Mouse (Mus musculus): ENCODE measurements around the gene Gm20388. TPM values are rescaled to one million over a fixed set of nuclear protein-coding genes. Genes with fewer than 3 reads are reported as not detected.
A peak's percentile ranks its signal among the peaks of the same experiment; 100 is the strongest.

The Gm20388 gene
- polyA plus RNA-seq, 1 experiment, result 28.1 TPM

DNA sequence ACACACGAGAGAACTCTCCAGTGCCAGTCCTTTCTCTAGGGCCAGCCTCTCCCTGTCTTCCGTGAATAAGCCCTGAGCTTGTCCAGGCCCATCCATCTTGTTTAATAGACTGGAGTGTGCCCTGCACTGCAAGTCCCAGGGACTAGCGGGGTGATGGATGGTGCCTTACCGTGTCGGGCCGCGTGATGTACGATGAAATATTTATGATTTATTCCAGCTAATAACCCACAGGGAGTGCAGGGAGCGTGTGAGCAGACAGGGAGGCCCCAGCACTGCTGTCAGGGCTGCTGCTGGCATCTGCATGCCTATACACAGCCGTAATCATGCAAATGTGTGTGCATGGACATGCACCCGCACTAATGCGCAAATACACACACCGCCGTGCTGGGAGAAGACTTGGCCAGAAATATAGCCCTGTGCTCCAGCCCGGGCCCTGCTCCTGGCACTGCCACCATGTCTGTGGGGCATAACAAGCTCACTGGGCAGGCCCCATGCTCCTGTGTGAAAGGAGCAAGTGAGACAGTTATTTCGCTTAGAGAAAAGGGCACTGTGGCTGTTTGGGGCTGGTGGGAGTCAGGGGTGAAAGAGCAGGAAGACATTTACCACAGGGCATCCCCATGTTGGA is 2901.3 kb downstream of the Gm20388 start:
- Histone ChIP-seq H3K9me3 (replicated peaks; ENCODE audit: control insufficient read depth, insufficient read depth, low read length, poor library complexity, severe bottlenecking) (no peaks in the 10 kb centered on the region), H3K27ac (ENCODE audit: insufficient read depth, low read length) (no peak overlapping the region), H3K27me3 (ENCODE audit: control insufficient read depth, insufficient read depth, low read length, poor library complexity, severe bottlenecking) (no peaks in the 10 kb centered on the region), H3K4me3 (ENCODE audit: low read depth, low read length) (no peak overlapping the region), H3K9ac (ENCODE audit: low read depth, poor library complexity, severe bottlenecking) (no peak overlapping the region), H3K36me3 (ENCODE audit: control insufficient read depth, insufficient read depth, low read length, poor library complexity, severe bottlenecking) (no peaks in the 10 kb centered on the region), H3K4me1 (ENCODE audit: control insufficient read depth, insufficient read depth, low read length) (no peaks in the 10 kb centered on the region)
- TF ChIP-seq POLR2A (IDR thresholded peaks at IDR 0.05; ENCODE audit: insufficient read depth, low read length), result no peak
- TF ChIP-seq CTCF (IDR thresholded peaks at IDR 0.05; ENCODE audit: low read depth, low read length), result no peak
- no peak for TF ChIP-seq EP300 (IDR thresholded peaks at IDR 0.05; ENCODE audit: insufficient read depth, low read depth, low read length)

- Histone ChIP-seq H3K4me3 (ENCODE audit: low read depth, low read length) (no peak overlapping the region), H3K9me3 (replicated peaks; ENCODE audit: control insufficient read depth, insufficient read depth, low read length, poor library complexity, severe bottlenecking) (no peaks in the 10 kb centered on the region), H3K9ac (ENCODE audit: low read depth, poor library complexity, severe bottlenecking) (no peak overlapping the region), H3K27ac (ENCODE audit: insufficient read depth, low read length) (no peak overlapping the region), H3K4me1 (ENCODE audit: control insufficient read depth, insufficient read depth, low read length) (no peaks in the 10 kb centered on the region), H3K27me3 (ENCODE audit: control insufficient read depth, insufficient read depth, low read length, poor library complexity, severe bottlenecking) (no peaks in the 10 kb centered on the region), H3K36me3 (ENCODE audit: control insufficient read depth, insufficient read depth, low read length, poor library complexity, severe bottlenecking) (no peaks in the 10 kb centered on the region)
- TF ChIP-seq CTCF (IDR thresholded peaks at IDR 0.05; ENCODE audit: low read depth, low read length), result peak; percentile 50
- no peak for TF ChIP-seq POLR2A (IDR thresholded peaks at IDR 0.05; ENCODE audit: insufficient read depth, low read length)
- no peak for TF ChIP-seq EP300 (IDR thresholded peaks at IDR 0.05; ENCODE audit: insufficient read depth, low read depth, low read length)
Measured at GRCm38 (mm10) chr8:122812610-122813250, 2902.1 kb downstream of the Gm20388 start.

GRCm38 (mm10) chr8:122814608-122815007 is 2904.0 kb downstream of the Gm20388 start:
- Histone ChIP-seq H3K27ac (ENCODE audit: insufficient read depth, low read length) (no peak overlapping the region), H3K36me3 (ENCODE audit: control insufficient read depth, insufficient read depth, low read length, poor library complexity, severe bottlenecking) (no peaks in the 10 kb centered on the region), H3K4me3 (ENCODE audit: low read depth, low read length) (no peak overlapping the region), H3K4me1 (ENCODE audit: control insufficient read depth, insufficient read depth, low read length) (no peaks in the 10 kb centered on the region), H3K9me3 (replicated peaks; ENCODE audit: control insufficient read depth, insufficient read depth, low read length, poor library complexity, severe bottlenecking) (no peaks in the 10 kb centered on the region), H3K9ac (ENCODE audit: low read depth, poor library complexity, severe bottlenecking) (no peak overlapping the region), H3K27me3 (ENCODE audit: control insufficient read depth, insufficient read depth, low read length, poor library complexity, severe bottlenecking) (no peaks in the 10 kb centered on the region)
- TF ChIP-seq POLR2A (IDR thresholded peaks at IDR 0.05; ENCODE audit: insufficient read depth, low read length) (no peak), CTCF (IDR thresholded peaks at IDR 0.05; ENCODE audit: low read depth, low read length) (no peak), EP300 (IDR thresholded peaks at IDR 0.05; ENCODE audit: insufficient read depth, low read depth, low read length) (no peak)

DNA sequence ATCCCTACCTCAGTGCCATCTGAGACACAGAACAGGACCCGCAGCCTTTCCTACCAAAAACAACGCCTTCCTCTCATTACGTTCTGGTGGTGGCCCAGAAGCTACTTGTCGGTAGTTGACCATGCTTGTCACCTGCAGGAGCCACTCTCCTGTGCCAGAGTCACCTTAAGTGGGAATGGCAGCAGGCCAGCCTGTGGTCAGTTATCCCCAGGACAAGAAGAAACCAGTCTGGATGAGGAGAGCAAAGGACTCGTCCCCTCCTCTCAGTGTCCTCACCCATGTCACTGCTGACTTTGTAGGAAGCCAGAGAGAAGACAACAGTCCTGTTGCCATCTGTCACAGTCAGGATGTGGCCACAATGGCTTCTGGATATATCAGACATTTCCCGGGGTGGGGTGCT is 2906.3 kb downstream of the Gm20388 start:
- no peaks in the 10 kb centered on the region for H3K27me3 ChIP-seq (ENCODE audit: control insufficient read depth, insufficient read depth, low read length, poor library complexity, severe bottlenecking)
- H3K9me3 ChIP-seq (replicated peaks; ENCODE audit: control insufficient read depth, insufficient read depth, low read length, poor library complexity, severe bottlenecking), result no peaks in the 10 kb centered on the region
- TF ChIP-seq POLR2A (IDR thresholded peaks at IDR 0.05; ENCODE audit: insufficient read depth, low read length), result no peak
- TF ChIP-seq CTCF (IDR thresholded peaks at IDR 0.05; ENCODE audit: low read depth, low read length), result no peak
- no peak for TF ChIP-seq EP300 (IDR thresholded peaks at IDR 0.05; ENCODE audit: insufficient read depth, low read depth, low read length)
- no peak overlapping the region for H3K27ac ChIP-seq (ENCODE audit: insufficient read depth, low read length)
- H3K9ac ChIP-seq (ENCODE audit: low read depth, poor library complexity, severe bottlenecking), result no peak overlapping the region
- H3K4me1 ChIP-seq (ENCODE audit: control insufficient read depth, insufficient read depth, low read length), result no peaks in the 10 kb centered on the region
- H3K4me3 ChIP-seq (ENCODE audit: low read depth, low read length), result no peak overlapping the region
- H3K36me3 ChIP-seq (ENCODE audit: control insufficient read depth, insufficient read depth, low read length, poor library complexity, severe bottlenecking), result no peaks in the 10 kb centered on the region

GRCm38 (mm10) chr8:122817724-122818496 is 2907.3 kb downstream of the Gm20388 start:
- Histone ChIP-seq H3K36me3 (ENCODE audit: control insufficient read depth, insufficient read depth, low read length, poor library complexity, severe bottlenecking) (no peaks in the 10 kb centered on the region), H3K27me3 (ENCODE audit: control insufficient read depth, insufficient read depth, low read length, poor library complexity, severe bottlenecking) (no peaks in the 10 kb centered on the region), H3K9ac (ENCODE audit: low read depth, poor library complexity, severe bottlenecking) (no peak overlapping the region), H3K4me1 (ENCODE audit: control insufficient read depth, insufficient read depth, low read length) (no peaks in the 10 kb centered on the region), H3K27ac (ENCODE audit: insufficient read depth, low read length) (no peak overlapping the region), H3K4me3 (ENCODE audit: low read depth, low read length) (no peak overlapping the region), H3K9me3 (replicated peaks; ENCODE audit: control insufficient read depth, insufficient read depth, low read length, poor library complexity, severe bottlenecking) (no peaks in the 10 kb centered on the region)
- no peak for TF ChIP-seq CTCF (IDR thresholded peaks at IDR 0.05; ENCODE audit: low read depth, low read length)
- TF ChIP-seq POLR2A (IDR thresholded peaks at IDR 0.05; ENCODE audit: insufficient read depth, low read length), result no peak
- no peak for TF ChIP-seq EP300 (IDR thresholded peaks at IDR 0.05; ENCODE audit: insufficient read depth, low read depth, low read length)

DNA sequence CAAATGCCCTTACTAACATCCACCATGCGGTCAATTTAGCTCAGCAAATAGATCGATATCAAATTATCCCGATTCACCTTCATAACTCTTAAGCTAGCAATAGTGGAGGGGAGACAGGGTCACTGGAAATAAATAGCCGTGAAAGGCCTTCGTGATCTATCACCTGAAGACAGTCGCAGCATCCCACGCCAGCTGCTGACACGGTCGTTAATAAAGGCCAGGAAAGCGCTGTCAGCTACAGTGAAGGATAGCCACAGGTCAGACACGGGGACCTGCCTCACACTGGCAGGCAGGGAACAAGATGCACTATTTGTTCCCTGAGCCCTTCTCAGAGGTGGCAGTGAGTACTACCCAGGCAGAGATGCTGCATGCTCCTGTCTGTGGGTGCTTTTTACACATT is 2909.1 kb downstream of the Gm20388 start:
- TF ChIP-seq CTCF (IDR thresholded peaks at IDR 0.05; ENCODE audit: low read depth, low read length) (no peak), EP300 (IDR thresholded peaks at IDR 0.05; ENCODE audit: insufficient read depth, low read depth, low read length) (no peak), POLR2A (IDR thresholded peaks at IDR 0.05; ENCODE audit: insufficient read depth, low read length) (no peak)
- Histone ChIP-seq H3K4me3 (ENCODE audit: low read depth, low read length) (no peak overlapping the region), H3K27me3 (ENCODE audit: control insufficient read depth, insufficient read depth, low read length, poor library complexity, severe bottlenecking) (no peaks in the 10 kb centered on the region)

More for the DNA sequence above, 2909.1 kb downstream of the Gm20388 start:
- H3K9ac ChIP-seq (ENCODE audit: low read depth, poor library complexity, severe bottlenecking), result no peak overlapping the region
- no peaks in the 10 kb centered on the region for H3K9me3 ChIP-seq (replicated peaks; ENCODE audit: control insufficient read depth, insufficient read depth, low read length, poor library complexity, severe bottlenecking)
- no peaks in the 10 kb centered on the region for H3K36me3 ChIP-seq (ENCODE audit: control insufficient read depth, insufficient read depth, low read length, poor library complexity, severe bottlenecking)
- no peaks in the 10 kb centered on the region for H3K4me1 ChIP-seq (ENCODE audit: control insufficient read depth, insufficient read depth, low read length)
- H3K27ac ChIP-seq (ENCODE audit: insufficient read depth, low read length), result no peak overlapping the region

All from ES-Bruce4 (cell line).